Mouse (Mus musculus): Measurements from ENCODE around the gene Fbrsl1. TPM values are rescaled to one million over a fixed set of nuclear protein-coding genes. Genes with fewer than 3 reads are reported as not detected.

Gene Fbrsl1
- polyA plus RNA-seq, 1 experiment, result 150 TPM

DNA sequence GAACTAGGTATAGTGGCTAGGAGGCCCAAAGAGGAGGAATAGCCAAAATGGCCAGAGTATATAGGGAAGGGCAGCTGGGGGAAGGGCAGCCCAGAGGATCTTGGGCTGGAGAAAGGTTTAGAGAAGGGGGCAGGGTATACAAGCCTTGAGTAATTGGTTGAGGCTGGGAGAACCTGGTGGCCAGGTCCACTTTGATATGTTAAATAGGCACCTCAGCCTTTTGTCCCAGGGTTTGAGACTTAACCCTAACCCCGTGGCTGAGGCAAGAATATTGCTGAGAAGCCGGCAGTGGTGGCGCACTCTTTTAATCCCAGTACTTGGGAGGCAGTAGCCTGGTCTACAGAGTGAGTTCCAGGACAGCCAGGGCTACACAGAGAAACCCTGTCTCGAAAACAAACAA is 23.0 kb upstream of the Fbrsl1 start:
- TF ChIP-seq CTCF (IDR thresholded peaks at IDR 0.05; ENCODE audit: extremely low read depth, insufficient read length, insufficient replicate concordance, low read depth, low read length) (no peak), POLR2A (IDR thresholded peaks at IDR 0.05; ENCODE audit: low read depth, low read length) (no peak)
- Histone ChIP-seq H3K36me3 (ENCODE audit: control insufficient read depth, insufficient read depth, low read length) (no peaks in the 10 kb centered on the region), H3K27ac (ENCODE audit: insufficient read depth, low read depth, low read length) (no peak overlapping the region), H3K4me1 (ENCODE audit: control insufficient read depth, insufficient read depth, insufficient read length, low read length) (no peaks in the 10 kb centered on the region), H3K4me3 (ENCODE audit: low read depth, low read length) (no peak overlapping the region), H3K27me3 (ENCODE audit: control insufficient read depth, insufficient read depth, low read length) (no peaks in the 10 kb centered on the region; the same call in none of the 2 replicates)
- WGBS, result 57% methylated on average over 4 of the region's 4 CpGs

DNA sequence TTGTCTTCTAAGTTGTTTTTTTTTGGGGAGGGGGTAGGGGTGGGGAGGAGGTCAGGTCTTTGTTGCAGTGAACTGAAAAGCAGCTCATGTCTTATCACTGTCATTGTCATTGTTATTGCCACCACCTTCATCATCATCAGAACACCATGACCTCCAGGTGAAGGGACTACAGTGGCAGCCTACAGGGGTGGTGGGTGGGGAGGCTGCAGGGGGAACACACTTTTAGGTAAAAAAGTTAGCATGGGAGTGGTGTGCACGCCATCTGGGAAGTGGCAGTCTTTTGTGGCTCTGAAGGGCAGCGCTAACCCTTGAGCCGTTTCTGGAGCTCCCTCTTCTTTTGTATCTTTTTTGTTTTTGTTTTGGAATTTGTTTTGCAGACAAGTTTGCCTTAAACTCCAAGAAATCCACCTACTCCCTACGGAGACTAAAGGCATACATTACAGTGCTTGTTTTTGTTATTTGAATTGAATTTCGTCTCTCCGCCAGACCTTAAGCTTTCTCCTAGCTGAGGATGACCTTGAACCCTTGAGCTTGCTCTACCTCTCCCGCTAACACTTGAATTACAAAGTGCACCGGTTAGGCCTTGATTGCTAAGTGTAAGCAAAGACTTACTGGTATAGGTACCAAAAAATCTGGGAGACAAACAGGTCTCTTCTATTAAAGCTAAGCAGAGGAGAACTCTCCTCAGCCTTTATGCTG is 21.1 kb upstream of the Fbrsl1 start:
- Histone ChIP-seq H3K27me3 (ENCODE audit: control insufficient read depth, insufficient read depth, low read length) (no peaks in the 10 kb centered on the region; the same call in 1 of the 2 replicates), H3K4me3 (ENCODE audit: low read depth, low read length) (no peak overlapping the region), H3K27ac (ENCODE audit: insufficient read depth, low read depth, low read length) (no peak overlapping the region), H3K4me1 (ENCODE audit: control insufficient read depth, insufficient read depth, insufficient read length, low read length) (no peaks in the 10 kb centered on the region), H3K36me3 (ENCODE audit: control insufficient read depth, insufficient read depth, low read length) (no peaks in the 10 kb centered on the region)
- TF ChIP-seq CTCF (IDR thresholded peaks at IDR 0.05; ENCODE audit: extremely low read depth, insufficient read length, insufficient replicate concordance, low read depth, low read length), result no peak
- no peak for TF ChIP-seq POLR2A (IDR thresholded peaks at IDR 0.05; ENCODE audit: low read depth, low read length)
- 84% methylated on average over 8 of the region's 8 CpGs for WGBS

DNA sequence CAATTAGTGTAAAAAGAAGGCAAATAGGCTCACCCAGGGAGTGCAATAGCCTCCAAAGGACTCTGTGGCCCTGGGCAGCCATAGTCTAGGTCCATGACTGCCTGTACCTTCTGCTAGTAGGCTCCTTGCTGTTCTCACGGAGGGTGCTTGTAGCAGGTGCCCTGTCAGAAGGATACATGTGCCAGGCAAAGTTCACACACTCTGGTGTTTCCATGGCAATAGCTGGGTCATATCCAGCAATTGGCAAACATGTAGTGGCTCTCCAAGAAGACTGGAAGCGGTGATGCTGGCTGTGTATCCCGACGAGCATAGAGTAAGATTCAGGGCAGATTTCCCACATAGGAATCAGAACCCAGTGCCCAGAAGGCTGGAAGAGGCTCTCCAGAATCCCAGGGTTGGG is 20.0 kb upstream of the Fbrsl1 start:
- TF ChIP-seq POLR2A (IDR thresholded peaks at IDR 0.05; ENCODE audit: low read depth, low read length) (no peak), CTCF (IDR thresholded peaks at IDR 0.05; ENCODE audit: extremely low read depth, insufficient read length, insufficient replicate concordance, low read depth, low read length) (no peak)
- Histone ChIP-seq H3K27me3 (ENCODE audit: control insufficient read depth, insufficient read depth, low read length) (no peaks in the 10 kb centered on the region; the same call in 1 of the 2 replicates), H3K4me3 (ENCODE audit: low read depth, low read length) (no peak overlapping the region), H3K36me3 (ENCODE audit: control insufficient read depth, insufficient read depth, low read length) (no peaks in the 10 kb centered on the region), H3K4me1 (ENCODE audit: control insufficient read depth, insufficient read depth, insufficient read length, low read length) (no peaks in the 10 kb centered on the region), H3K27ac (ENCODE audit: insufficient read depth, low read depth, low read length) (no peak overlapping the region)
- WGBS, result 65% methylated on average over 4 of the region's 4 CpGs

DNA sequence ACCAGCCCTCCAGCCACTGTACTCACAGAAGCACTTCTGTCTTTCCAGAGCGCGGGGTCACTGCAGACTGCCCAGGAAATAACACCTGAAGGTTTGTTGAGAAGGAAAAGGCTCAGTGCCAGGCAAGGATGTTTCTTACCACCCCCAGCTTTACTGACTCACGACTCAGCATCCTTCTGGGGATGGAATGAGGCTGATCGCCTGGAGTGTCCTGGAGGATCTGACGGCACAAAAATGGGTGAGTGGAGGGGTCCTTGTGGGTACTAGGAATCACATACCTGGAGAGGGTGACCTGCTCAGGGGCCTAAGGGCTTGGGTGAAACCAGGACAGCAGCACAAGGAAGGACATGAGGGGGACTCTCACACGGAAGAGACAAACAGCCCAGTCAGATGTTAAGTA is 19.4 kb upstream of the Fbrsl1 start:
- Histone ChIP-seq H3K4me1 (ENCODE audit: control insufficient read depth, insufficient read depth, insufficient read length, low read length) (no peaks in the 10 kb centered on the region), H3K36me3 (ENCODE audit: control insufficient read depth, insufficient read depth, low read length) (no peaks in the 10 kb centered on the region), H3K4me3 (ENCODE audit: low read depth, low read length) (no peak overlapping the region), H3K27ac (ENCODE audit: insufficient read depth, low read depth, low read length) (no peak overlapping the region), H3K27me3 (ENCODE audit: control insufficient read depth, insufficient read depth, low read length) (no peaks in the 10 kb centered on the region)
- WGBS, result 81% methylated on average over 6 of the region's 6 CpGs
- TF ChIP-seq POLR2A (IDR thresholded peaks at IDR 0.05; ENCODE audit: low read depth, low read length) (no peak), CTCF (IDR thresholded peaks at IDR 0.05; ENCODE audit: extremely low read depth, insufficient read length, insufficient replicate concordance, low read depth, low read length) (no peak)

DNA sequence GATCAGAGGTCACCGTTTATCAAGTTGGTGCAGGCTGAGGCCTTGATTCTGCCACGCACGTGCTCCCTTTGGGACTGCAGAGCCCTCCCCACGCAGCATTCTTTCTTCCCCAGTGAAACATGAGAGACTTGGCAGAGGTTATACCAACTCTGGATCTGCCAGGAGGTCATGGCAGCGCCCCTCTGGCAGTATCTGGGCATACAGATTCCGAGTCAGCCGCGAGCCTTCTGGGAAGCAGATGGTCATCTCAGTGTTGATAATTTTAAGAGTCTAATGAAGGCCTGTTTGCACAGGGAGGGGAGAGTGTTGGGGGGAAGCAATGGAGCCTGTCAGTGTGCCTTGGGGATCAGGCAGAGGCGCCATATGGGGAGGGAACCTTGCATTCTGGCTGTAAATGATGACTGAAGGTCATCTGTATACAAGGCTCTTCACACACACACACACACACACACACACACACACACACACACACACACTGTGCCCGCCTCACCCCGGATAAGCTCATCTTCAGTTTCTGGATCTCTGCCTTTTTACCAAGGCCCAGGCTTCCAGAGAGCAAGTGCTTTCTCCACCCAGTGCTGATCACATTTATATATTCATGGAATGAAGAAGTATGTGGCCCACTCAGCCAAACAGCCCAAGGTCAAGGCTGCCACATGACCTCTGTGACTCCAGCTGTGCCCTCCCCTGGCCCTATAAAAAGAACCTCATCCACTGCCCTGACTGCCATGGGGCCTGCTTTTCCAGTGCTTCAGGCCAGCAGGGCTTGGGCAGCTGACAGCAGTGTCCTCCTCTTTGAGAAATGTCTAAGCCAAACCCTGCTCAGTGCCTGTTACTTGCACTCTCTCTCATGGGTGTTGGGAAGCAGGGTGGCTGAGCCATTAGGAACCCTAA is 18.5 kb upstream of the Fbrsl1 start:
- no peak overlapping the region for H3K27ac ChIP-seq (ENCODE audit: insufficient read depth, low read depth, low read length)
- WGBS, result 48% methylated on average over 11 of the region's 11 CpGs
- no peak overlapping the region for H3K4me3 ChIP-seq (ENCODE audit: low read depth, low read length)
- TF ChIP-seq POLR2A (IDR thresholded peaks at IDR 0.05; ENCODE audit: low read depth, low read length), result no peak
- TF ChIP-seq CTCF (IDR thresholded peaks at IDR 0.05; ENCODE audit: extremely low read depth, insufficient read length, insufficient replicate concordance, low read depth, low read length), result no peak
- no peaks in the 10 kb centered on the region for H3K36me3 ChIP-seq (ENCODE audit: control insufficient read depth, insufficient read depth, low read length)
- H3K4me1 ChIP-seq (ENCODE audit: control insufficient read depth, insufficient read depth, insufficient read length, low read length), result no peaks in the 10 kb centered on the region
- H3K27me3 ChIP-seq (ENCODE audit: control insufficient read depth, insufficient read depth, low read length), result no peaks in the 10 kb centered on the region

DNA sequence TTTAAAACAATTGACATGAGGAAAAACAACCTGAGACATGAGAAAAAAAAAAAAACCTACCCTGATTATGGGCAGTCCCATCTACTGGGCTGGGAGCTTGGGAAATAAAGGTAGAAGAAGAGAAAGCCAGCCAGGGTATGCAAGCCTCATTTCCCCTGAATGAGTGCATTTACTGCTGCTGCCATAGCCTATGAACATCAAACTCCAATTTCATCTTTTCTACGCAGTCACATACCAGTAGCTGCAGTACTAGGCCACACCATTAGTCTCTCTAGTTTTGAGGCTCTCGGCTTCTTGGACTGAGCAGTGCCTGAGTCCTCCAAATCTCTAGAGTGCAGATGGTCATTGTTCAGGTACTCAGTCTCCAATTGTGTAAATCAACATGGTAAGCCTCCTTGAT is 14.3 kb upstream of the Fbrsl1 start:
- 99% methylated on average over 2 of the region's 2 CpGs for WGBS

DNA sequence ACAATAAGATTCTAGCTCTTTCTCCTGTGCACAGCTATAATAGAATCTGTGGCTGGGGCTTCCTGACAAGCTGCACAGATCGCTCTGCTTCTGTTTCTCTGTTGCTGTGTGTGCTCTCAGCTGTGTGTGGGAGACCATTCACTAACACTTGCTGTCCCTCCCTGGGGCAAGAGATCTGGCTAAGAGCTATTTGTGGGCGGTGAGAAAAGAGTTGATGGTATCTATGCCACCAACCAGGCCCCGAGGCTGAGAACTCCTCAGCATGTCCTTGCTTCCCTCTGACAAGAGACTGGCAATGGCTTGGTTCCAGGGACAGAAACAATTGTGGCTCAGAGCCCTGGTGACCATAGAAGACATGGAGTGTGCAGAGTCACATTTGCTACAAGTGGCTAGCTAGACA is 10.6 kb upstream of the Fbrsl1 start:
- Histone ChIP-seq H3K4me3 (ENCODE audit: low read depth, low read length) (no peak overlapping the region), H3K4me1 (ENCODE audit: control insufficient read depth, insufficient read depth, insufficient read length, low read length) (no peaks in the 10 kb centered on the region), H3K27ac (ENCODE audit: insufficient read depth, low read depth, low read length) (no peak overlapping the region), H3K36me3 (ENCODE audit: control insufficient read depth, insufficient read depth, low read length) (no peaks in the 10 kb centered on the region), H3K27me3 (ENCODE audit: control insufficient read depth, insufficient read depth, low read length) (no peaks in the 10 kb centered on the region)
- TF ChIP-seq CTCF (IDR thresholded peaks at IDR 0.05; ENCODE audit: extremely low read depth, insufficient read length, insufficient replicate concordance, low read depth, low read length), result no peak
- no peak for TF ChIP-seq POLR2A (IDR thresholded peaks at IDR 0.05; ENCODE audit: low read depth, low read length)
- WGBS, result 60% methylated on average over 3 of the region's 3 CpGs

More for the DNA sequence above, 14.3 kb upstream of the Fbrsl1 start:
- no peaks in the 10 kb centered on the region for H3K4me1 ChIP-seq (ENCODE audit: control insufficient read depth, insufficient read depth, insufficient read length, low read length)
- H3K36me3 ChIP-seq (ENCODE audit: control insufficient read depth, insufficient read depth, low read length), result no peaks in the 10 kb centered on the region
- H3K4me3 ChIP-seq (ENCODE audit: low read depth, low read length), result no peak overlapping the region
- H3K27ac ChIP-seq (ENCODE audit: insufficient read depth, low read depth, low read length), result no peak overlapping the region
- no peaks in the 10 kb centered on the region for H3K27me3 ChIP-seq (ENCODE audit: control insufficient read depth, insufficient read depth, low read length)
- TF ChIP-seq POLR2A (IDR thresholded peaks at IDR 0.05; ENCODE audit: low read depth, low read length), result no peak

Data from small intestine, adult 2 months (tissue).